Mouse (Mus musculus) forebrain, postnatal 0 days (tissue): ENCODE measurements at regions not wholly inside any gene's neighbourhood (a gene's known extent, or its start where the extent isn't known, plus 50 kb on each side); places are given as distances from the start of the nearest gene placed in this dataset.

Experiments
- ATAC-seq: fragments of 200-750 bp; cut with Nextera tagmentation; 2 replicates; pipeline ENCODE4 v1.8.0; 2017; ENCODE audit warnings: mild to moderate bottlenecking, moderate library complexity
- DNase-seq: peaks from one replicate; pipeline ENCODE4 v3.0.0-alpha.2; 2015
- H3K27ac ChIP-seq: fragments of 300-500 bp; sonication (generic); 2 replicates; pipeline ENCODE4 v1.5.1; 2014; ENCODE audit warnings: low read depth, mild to moderate bottlenecking, antibody characterized with exemption, low read length, moderate library complexity, mixed read lengths
- H3K27me3 ChIP-seq: fragments of 300-500 bp; sonication (generic); 2 replicates; pipeline ENCODE4 v1.6.1; 2014; ENCODE audit warnings: mild to moderate bottlenecking, low read length, mixed read lengths; ENCODE audit not compliant: insufficient read depth
- H3K36me3 ChIP-seq: fragments of 300-500 bp; sonication (generic); 2 replicates; pipeline ENCODE4 v1.6.1; 2014; ENCODE audit warnings: mild to moderate bottlenecking, moderate library complexity; ENCODE audit not compliant: insufficient read depth
- H3K4me1 ChIP-seq: fragments of 300-500 bp; sonication (generic); 2 replicates; pipeline ENCODE4 v1.6.1; 2014; ENCODE audit warnings: antibody characterized with exemption; ENCODE audit not compliant: insufficient read depth
- H3K4me2 ChIP-seq: fragments of 300-500 bp; sonication (generic); 2 replicates; pipeline ENCODE4 v1.6.1; 2014; ENCODE audit warnings: low read depth, mild to moderate bottlenecking, moderate library complexity
- H3K4me3 ChIP-seq: fragments of 300-500 bp; sonication (generic); 2 replicates; pipeline ENCODE4 v1.5.1; 2014; ENCODE audit warnings: low read depth, low read length, mixed read lengths
- H3K9ac ChIP-seq: fragments of 300-500 bp; sonication (generic); 2 replicates; pipeline ENCODE4 v1.6.1; 2014; ENCODE audit warnings: mild to moderate bottlenecking
- H3K9me3 ChIP-seq: fragments of 300-500 bp; sonication (generic); 2 replicates; pipeline ENCODE4 v1.6.1; 2016; ENCODE audit warnings: low read length
- CTCF ChIP-seq: sonication (generic); IDR thresholded peaks from 2 replicates; pipeline ENCODE4 v1.5.1; 2016; ENCODE audit warnings: antibody characterized with exemption, control low read depth, low read depth
- WGBS: fragments of 180-500 bp; shearing (Covaris S2); extraction: QIAGEN DNeasy Blood & Tissue Kit; methylation state at CpG from one replicate; pipeline ENCODE4 v1.1.7; 2014; 5-methylcytosine and 5-hydroxymethylcytosine counted together

- no peak overlapping the region for H3K27ac ChIP-seq
- no peaks in the 10 kb centered on the region for H3K4me1 ChIP-seq
- H3K4me3 ChIP-seq = no peak overlapping the region
- H3K9ac ChIP-seq = no peak overlapping the region
- no peaks in the 10 kb centered on the region for H3K36me3 ChIP-seq
- ATAC-seq (no peak), DNase-seq (no peak)
- H3K9me3 ChIP-seq = no peaks in the 10 kb centered on the region
- H3K27me3 ChIP-seq = no peaks in the 10 kb centered on the region
- H3K4me2 ChIP-seq = no peak overlapping the region
- no peak for TF ChIP-seq CTCF
Observed at GRCm38 (mm10) chr9:116369059-116369718, 194.0 kb upstream of the Tgfbr2 start.

GRCm38 (mm10) chr9:116366713-116367112 lies 191.6 kb upstream of the Tgfbr2 start:
- Histone ChIP-seq H3K27me3 (no peaks in the 10 kb centered on the region), H3K4me3 (no peak overlapping the region), H3K27ac (no peak overlapping the region), H3K4me2 (no peak overlapping the region), H3K36me3 (no peaks in the 10 kb centered on the region), H3K9ac (no peak overlapping the region), H3K9me3 (no peaks in the 10 kb centered on the region), H3K4me1 (no peaks in the 10 kb centered on the region)
- ATAC-seq (no peak), DNase-seq (no peak)
- no peak for TF ChIP-seq CTCF
- WGBS = 90% methylated on average over 7 of the region's 7 CpGs

- WGBS = 83% methylated on average over 9 of the region's 9 CpGs
- Histone ChIP-seq H3K36me3 (no peaks in the 10 kb centered on the region), H3K9me3 (no peaks in the 10 kb centered on the region), H3K4me2 (no peak overlapping the region), H3K27me3 (no peaks in the 10 kb centered on the region), H3K4me3 (no peak overlapping the region), H3K9ac (no peak overlapping the region), H3K4me1 (no peaks in the 10 kb centered on the region), H3K27ac (no peak overlapping the region)
- ATAC-seq (no peak), DNase-seq (no peak)
- TF ChIP-seq CTCF = no peak
Observed at GRCm38 (mm10) chr9:116366193-116366592, 191.0 kb upstream of the Tgfbr2 start.

- DNase-seq (no peak), ATAC-seq (no peak)
- Histone ChIP-seq H3K27me3 (no peaks in the 10 kb centered on the region), H3K4me2 (no peak overlapping the region), H3K4me1 (no peaks in the 10 kb centered on the region), H3K36me3 (no peaks in the 10 kb centered on the region), H3K9ac (no peak overlapping the region), H3K4me3 (no peak overlapping the region), H3K9me3 (no peaks in the 10 kb centered on the region), H3K27ac (no peak overlapping the region)
- TF ChIP-seq CTCF = no peak
- 74% methylated on average over 3 of the region's 3 CpGs for WGBS
Observed at GRCm38 (mm10) chr9:116365701-116366100, 190.5 kb upstream of the Tgfbr2 start.

- no peak overlapping the region for H3K27ac ChIP-seq
- WGBS = 66% methylated on average over 12 of the region's 12 CpGs
- no peak overlapping the region for H3K4me3 ChIP-seq
- no peak overlapping the region for H3K9ac ChIP-seq
- no peak for DNase-seq
- H3K4me2 ChIP-seq = no peak overlapping the region
- H3K9me3 ChIP-seq = no peaks in the 10 kb centered on the region
- no peaks in the 10 kb centered on the region for H3K27me3 ChIP-seq
- no peak for TF ChIP-seq CTCF
- ATAC-seq = no peak
- no peaks in the 10 kb centered on the region for H3K36me3 ChIP-seq
- H3K4me1 ChIP-seq = no peaks in the 10 kb centered on the region
Observed at GRCm38 (mm10) chr9:116365016-116365685, 190.0 kb upstream of the Tgfbr2 start.

- H3K36me3 ChIP-seq = no peaks in the 10 kb centered on the region
- no peak overlapping the region for H3K27ac ChIP-seq
- DNase-seq = no peak
- no peak overlapping the region for H3K4me3 ChIP-seq
- ATAC-seq = no peak
- H3K9me3 ChIP-seq = no peaks in the 10 kb centered on the region
- no peak overlapping the region for H3K9ac ChIP-seq
- no peak overlapping the region for H3K4me2 ChIP-seq
- H3K27me3 ChIP-seq = no peaks in the 10 kb centered on the region
- H3K4me1 ChIP-seq = no peaks in the 10 kb centered on the region
- no peak for TF ChIP-seq CTCF
- 84% methylated on average over 3 of the region's 3 CpGs for WGBS
Observed at GRCm38 (mm10) chr9:116361092-116361491, 185.9 kb upstream of the Tgfbr2 start.

GRCm38 (mm10) chr9:116354056-116354732 lies 179.0 kb upstream of the Tgfbr2 start:
- H3K27me3 ChIP-seq = no peaks in the 10 kb centered on the region
- H3K9me3 ChIP-seq = no peaks in the 10 kb centered on the region
- WGBS = 86% methylated on average over 7 of the region's 7 CpGs
- DNase-seq (no peak), ATAC-seq (no peak)
- H3K27ac ChIP-seq = no peak overlapping the region
- no peak for TF ChIP-seq CTCF
- no peak overlapping the region for H3K4me3 ChIP-seq
- no peaks in the 10 kb centered on the region for H3K36me3 ChIP-seq
- no peak overlapping the region for H3K9ac ChIP-seq
- no peak overlapping the region for H3K4me2 ChIP-seq
- H3K4me1 ChIP-seq = no peaks in the 10 kb centered on the region
